Mouse (Mus musculus): ENCODE data around the gene Cacna2d4. TPM values are rescaled to one million over a fixed set of nuclear protein-coding genes. Genes with fewer than 3 reads are reported as not detected.
A peak's percentile ranks its signal among the peaks of the same experiment; 100 is the strongest.

The Cacna2d4 gene
- polyA plus RNA-seq, 1 experiment from 2014 or later = 0.35 TPM

GRCm38 (mm10) chr6:119377613-119378012 lies 141.3 kb downstream of the Cacna2d4 start:
- ATAC-seq (ENCODE audit: low FRiP score) = no peak
- Histone ChIP-seq H3K4me2 (replicated peaks) (no peak overlapping the region), H3K27ac (no peak overlapping the region), H3K9ac (no peak overlapping the region), H3K4me3 (replicated peaks; ENCODE audit: low read length) (no peak overlapping the region), H3K9me3 (ENCODE audit: control insufficient read depth, low read length) (no peaks in the 10 kb centered on the region), H3K4me1 (replicated peaks; ENCODE audit: control insufficient read depth, insufficient read depth, low read length) (no peaks in the 10 kb centered on the region), H3K27me3 (ENCODE audit: control insufficient read depth, insufficient read depth, low read length) (no peaks in the 10 kb centered on the region), H3K36me3 (replicated peaks; ENCODE audit: control insufficient read depth, insufficient read depth) (no peaks in the 10 kb centered on the region)
- WGBS = 77% methylated on average over 2 of the region's 2 CpGs
- no peak for DNase-seq (ENCODE audit: low spot score)

- no peak overlapping the region for H3K9ac ChIP-seq
- ATAC-seq (ENCODE audit: low FRiP score) (no peak), DNase-seq (ENCODE audit: low spot score) (no peak)
- no peaks in the 10 kb centered on the region for H3K27me3 ChIP-seq (ENCODE audit: control insufficient read depth, insufficient read depth, low read length)
- no peaks in the 10 kb centered on the region for H3K4me1 ChIP-seq (replicated peaks; ENCODE audit: control insufficient read depth, insufficient read depth, low read length)
- H3K9me3 ChIP-seq (ENCODE audit: control insufficient read depth, low read length) = no peaks in the 10 kb centered on the region
- no peak overlapping the region for H3K4me2 ChIP-seq (replicated peaks)
- H3K27ac ChIP-seq = no peak overlapping the region
- H3K4me3 ChIP-seq (replicated peaks; ENCODE audit: low read length) = no peak overlapping the region
- 88% methylated on average over 1 of the region's 1 CpGs for WGBS
- no peaks in the 10 kb centered on the region for H3K36me3 ChIP-seq (replicated peaks; ENCODE audit: control insufficient read depth, insufficient read depth)
These were observed 142.3 kb downstream of the Cacna2d4 start for GRCm38 (mm10) chr6:119378631-119379030.

GRCm38 (mm10) chr6:119385668-119386067 lies 149.3 kb downstream of the Cacna2d4 start:
- H3K4me3 ChIP-seq (replicated peaks; ENCODE audit: low read length) = no peak overlapping the region
- H3K27ac ChIP-seq = no peak overlapping the region
- ATAC-seq (ENCODE audit: low FRiP score) (no peak), DNase-seq (ENCODE audit: low spot score) (no peak)
- WGBS = 100% methylated on average over 1 of the region's 1 CpGs
- H3K4me1 ChIP-seq (replicated peaks; ENCODE audit: control insufficient read depth, insufficient read depth, low read length) = peaks cover 28% of the 10 kb centered on the region
- no peak overlapping the region for H3K9ac ChIP-seq
- H3K36me3 ChIP-seq (replicated peaks; ENCODE audit: control insufficient read depth, insufficient read depth) = no peaks in the 10 kb centered on the region
- no peaks in the 10 kb centered on the region for H3K9me3 ChIP-seq (ENCODE audit: control insufficient read depth, low read length)
- H3K27me3 ChIP-seq (ENCODE audit: control insufficient read depth, insufficient read depth, low read length) = no peaks in the 10 kb centered on the region
- no peak overlapping the region for H3K4me2 ChIP-seq (replicated peaks)

- no peaks in the 10 kb centered on the region for H3K27me3 ChIP-seq (ENCODE audit: control insufficient read depth, insufficient read depth, low read length)
- no peak overlapping the region for H3K27ac ChIP-seq
- no peak overlapping the region for H3K4me3 ChIP-seq (replicated peaks; ENCODE audit: low read length)
- no peaks in the 10 kb centered on the region for H3K9me3 ChIP-seq (ENCODE audit: control insufficient read depth, low read length)
- H3K9ac ChIP-seq = no peak overlapping the region
- 94% methylated on average over 4 of the region's 4 CpGs for WGBS
- no peaks in the 10 kb centered on the region for H3K36me3 ChIP-seq (replicated peaks; ENCODE audit: control insufficient read depth, insufficient read depth)
- DNase-seq (ENCODE audit: low spot score) (no peak), ATAC-seq (ENCODE audit: low FRiP score) (no peak)
- H3K4me2 ChIP-seq (replicated peaks) = peak overlapping the region; percentile 90; the same call in 1 of the 2 replicates
- H3K4me1 ChIP-seq (replicated peaks; ENCODE audit: control insufficient read depth, insufficient read depth, low read length) = peaks cover 28% of the 10 kb centered on the region
These were observed 150.1 kb downstream of the Cacna2d4 start for GRCm38 (mm10) chr6:119386421-119386820.

- Histone ChIP-seq H3K4me3 (replicated peaks; ENCODE audit: low read length) (peak overlapping the region; percentile 77; the same call in 1 of the 2 replicates), H3K4me1 (replicated peaks; ENCODE audit: control insufficient read depth, insufficient read depth, low read length) (peaks cover 28% of the 10 kb centered on the region), H3K9me3 (ENCODE audit: control insufficient read depth, low read length) (no peaks in the 10 kb centered on the region), H3K36me3 (replicated peaks; ENCODE audit: control insufficient read depth, insufficient read depth) (no peaks in the 10 kb centered on the region), H3K27me3 (ENCODE audit: control insufficient read depth, insufficient read depth, low read length) (no peaks in the 10 kb centered on the region), H3K9ac (peak overlapping the region; percentile 31; the same call in 1 of the 2 replicates), H3K4me2 (replicated peaks) (peak overlapping the region; percentile 90), H3K27ac (no peak overlapping the region)
- ATAC-seq (ENCODE audit: low FRiP score) (no peak), DNase-seq (ENCODE audit: low spot score) (no peak)
- WGBS = 96% methylated on average over 1 of the region's 1 CpGs
These were observed 150.5 kb downstream of the Cacna2d4 start for GRCm38 (mm10) chr6:119386821-119387220.

- H3K27ac ChIP-seq = peak overlapping the region; percentile 95
- no peaks in the 10 kb centered on the region for H3K9me3 ChIP-seq (ENCODE audit: control insufficient read depth, low read length)
- peak; percentile 42 for DNase-seq (ENCODE audit: low spot score)
- H3K4me3 ChIP-seq (replicated peaks; ENCODE audit: low read length) = peak overlapping the region; percentile 77
- peaks cover 28% of the 10 kb centered on the region for H3K4me1 ChIP-seq (replicated peaks; ENCODE audit: control insufficient read depth, insufficient read depth, low read length)
- H3K4me2 ChIP-seq (replicated peaks) = peak overlapping the region; percentile 90
- no peaks in the 10 kb centered on the region for H3K36me3 ChIP-seq (replicated peaks; ENCODE audit: control insufficient read depth, insufficient read depth)
- no peaks in the 10 kb centered on the region for H3K27me3 ChIP-seq (ENCODE audit: control insufficient read depth, insufficient read depth, low read length)
- peak overlapping the region; percentile 84 for H3K9ac ChIP-seq
- ATAC-seq (ENCODE audit: low FRiP score) = peak; percentile 81
- WGBS = 1% methylated on average over 25 of the region's 76 CpGs
These were observed 151.7 kb downstream of the Cacna2d4 start for GRCm38 (mm10) chr6:119387801-119388649.

- DNase-seq (ENCODE audit: low spot score) = peak; percentile 99
These were observed 152.3 kb downstream of the Cacna2d4 start for GRCm38 (mm10) chr6:119388650-119389012.

GRCm38 (mm10) chr6:119389089-119389488 lies 152.8 kb downstream of the Cacna2d4 start:
- H3K9me3 ChIP-seq (ENCODE audit: control insufficient read depth, low read length) = no peaks in the 10 kb centered on the region
- no peaks in the 10 kb centered on the region for H3K36me3 ChIP-seq (replicated peaks; ENCODE audit: control insufficient read depth, insufficient read depth)
- 22% methylated on average over 10 of the region's 10 CpGs for WGBS
- peak overlapping the region; percentile 77 for H3K4me3 ChIP-seq (replicated peaks; ENCODE audit: low read length)
- peak overlapping the region; percentile 66 for H3K9ac ChIP-seq
- peak overlapping the region; percentile 95 for H3K27ac ChIP-seq
- ATAC-seq (ENCODE audit: low FRiP score) (peak; percentile 23; the same call in 1 of the 2 replicates), DNase-seq (ENCODE audit: low spot score) (peak; percentile 66)
- H3K27me3 ChIP-seq (ENCODE audit: control insufficient read depth, insufficient read depth, low read length) = no peaks in the 10 kb centered on the region
- H3K4me1 ChIP-seq (replicated peaks; ENCODE audit: control insufficient read depth, insufficient read depth, low read length) = peaks cover 28% of the 10 kb centered on the region
- H3K4me2 ChIP-seq (replicated peaks) = peak overlapping the region; percentile 64

More at GRCm38 (mm10) chr6:119388650-119389012, 152.3 kb downstream of the Cacna2d4 start:
- peak overlapping the region; percentile 77 for H3K4me3 ChIP-seq (replicated peaks; ENCODE audit: low read length)
- H3K9ac ChIP-seq = peak overlapping the region; percentile 84
- H3K27ac ChIP-seq = peak overlapping the region; percentile 95
- H3K9me3 ChIP-seq (ENCODE audit: control insufficient read depth, low read length) = no peaks in the 10 kb centered on the region
- peak overlapping the region; percentile 64 for H3K4me2 ChIP-seq (replicated peaks)
- H3K4me1 ChIP-seq (replicated peaks; ENCODE audit: control insufficient read depth, insufficient read depth, low read length) = peaks cover 28% of the 10 kb centered on the region
- no peaks in the 10 kb centered on the region for H3K27me3 ChIP-seq (ENCODE audit: control insufficient read depth, insufficient read depth, low read length)
- no peaks in the 10 kb centered on the region for H3K36me3 ChIP-seq (replicated peaks; ENCODE audit: control insufficient read depth, insufficient read depth)
- ATAC-seq (ENCODE audit: low FRiP score) = peak; percentile 99
- WGBS = under 1% methylated on average over 44 of the region's 53 CpGs

GRCm38 (mm10) chr6:119390728-119391127 lies 154.4 kb downstream of the Cacna2d4 start:
- H3K4me3 ChIP-seq (replicated peaks; ENCODE audit: low read length) = no peak overlapping the region
- ATAC-seq (ENCODE audit: low FRiP score) (no peak), DNase-seq (ENCODE audit: low spot score) (no peak)
- H3K9ac ChIP-seq = no peak overlapping the region
- no peaks in the 10 kb centered on the region for H3K27me3 ChIP-seq (ENCODE audit: control insufficient read depth, insufficient read depth, low read length)
- H3K4me1 ChIP-seq (replicated peaks; ENCODE audit: control insufficient read depth, insufficient read depth, low read length) = peaks cover 28% of the 10 kb centered on the region
- H3K4me2 ChIP-seq (replicated peaks) = no peak overlapping the region
- H3K27ac ChIP-seq = no peak overlapping the region
- H3K9me3 ChIP-seq (ENCODE audit: control insufficient read depth, low read length) = no peaks in the 10 kb centered on the region
- 87% methylated on average over 4 of the region's 4 CpGs for WGBS
- no peaks in the 10 kb centered on the region for H3K36me3 ChIP-seq (replicated peaks; ENCODE audit: control insufficient read depth, insufficient read depth)

All from hindbrain, embryonic 14.5 days (tissue).